Mouse (Mus musculus): ENCODE measurements around the gene Gm20403. TPM values are rescaled to one million over a fixed set of nuclear protein-coding genes. Genes with fewer than 3 reads are reported as not detected.
"Not testable (repeated sequence)": the region's sequence is repeated elsewhere in the genome, so short reads cannot be mapped to it uniquely, and the experiment has no call there.

The Gm20403 gene
- polyA plus RNA-seq, 1 experiment from 2014 or later, result not detected

- Histone ChIP-seq H3K9me3 (no peaks in the 10 kb centered on the region), H3K4me3 (no peak overlapping the region), H3K36me3 (0 out of 2 replicates have a peak, but pooled peaks cover 5% of the 10 kb centered on the region), H3K4me1 (no peaks in the 10 kb centered on the region), H3K4me2 (replicated peaks) (no peak overlapping the region), H3K27ac (no peak overlapping the region), H3K27me3 (replicated peaks) (no peaks in the 10 kb centered on the region), H3K9ac (no peak overlapping the region)
- 93% methylated on average over 4 of the region's 4 CpGs for WGBS
- no peak for ATAC-seq (ENCODE audit: low FRiP score, low read depth)
Measured at GRCm38 (mm10) chr12:54956457-54956856, 29.9 kb downstream of the Gm20403 start.

- no peak for ATAC-seq (ENCODE audit: low FRiP score, low read depth)
- 86% methylated on average over 6 of the region's 6 CpGs for WGBS
Measured at GRCm38 (mm10) chr12:54946116-54946515, 40.2 kb downstream of the Gm20403 start.

GRCm38 (mm10) chr12:54942586-54943157 is 43.7 kb downstream of the Gm20403 start:
- H3K9me3 ChIP-seq; H3K4me1 ChIP-seq; H3K4me2 ChIP-seq (replicated peaks); H3K9ac ChIP-seq; H3K27me3 ChIP-seq (replicated peaks); ATAC-seq (ENCODE audit: low FRiP score, low read depth); H3K4me3 ChIP-seq; H3K27ac ChIP-seq: not testable (repeated sequence)
- whole genome bisulfite sequencing, result 90% methylated on average over 6 of the region's 6 CpGs
- H3K36me3 ChIP-seq, result peaks cover 23% of the 10 kb centered on the region

More at GRCm38 (mm10) chr12:54946116-54946515, 40.2 kb downstream of the Gm20403 start:
- Histone ChIP-seq H3K9me3 (no peaks in the 10 kb centered on the region), H3K4me1 (no peaks in the 10 kb centered on the region), H3K9ac (no peak overlapping the region), H3K4me3 (no peak overlapping the region), H3K4me2 (replicated peaks) (no peak overlapping the region), H3K36me3 (peaks cover under 1% of the 10 kb centered on the region; the same call in 1 of the 2 replicates), H3K27ac (no peak overlapping the region), H3K27me3 (replicated peaks) (no peaks in the 10 kb centered on the region)

- H3K4me3 ChIP-seq; H3K9me3 ChIP-seq; H3K27ac ChIP-seq; H3K27me3 ChIP-seq (replicated peaks); H3K9ac ChIP-seq; H3K4me2 ChIP-seq (replicated peaks); H3K4me1 ChIP-seq; ATAC-seq (ENCODE audit: low FRiP score, low read depth): not testable (repeated sequence)
- H3K36me3 ChIP-seq, result peaks cover 35% of the 10 kb centered on the region
- WGBS, result 96% methylated on average over 5 of the region's 5 CpGs
Measured at GRCm38 (mm10) chr12:54937581-54938343, 48.6 kb downstream of the Gm20403 start.

Other genes with a start within 250 kb of the Gm20403 start
- gene Snx6, start 190.8 kb downstream of the Gm20403 start, polyA plus RNA-seq (2016; fragmentation: Nextera tagmentation; extraction: Ambion mirVana), result 180 and 191 TPM in 2 replicates
- 307 and 337 TPM in 2 replicates for gene Cfl2, start 123.7 kb downstream of the Gm20403 start, polyA plus RNA-seq (2016; fragmentation: Nextera tagmentation; extraction: Ambion mirVana)
- gene Baz1a, start 27.8 kb upstream of the Gm20403 start, polyA plus RNA-seq (2016; fragmentation: Nextera tagmentation; extraction: Ambion mirVana), result 28.6 and 33.5 TPM in 2 replicates
- 32.5 and 34.2 TPM in 2 replicates for gene 2700097O09Rik, start 93.6 kb upstream of the Gm20403 start, polyA plus RNA-seq (2016; fragmentation: Nextera tagmentation; extraction: Ambion mirVana)
- 157 and 175 TPM in 2 replicates for gene Srp54a, start 93.7 kb upstream of the Gm20403 start, polyA plus RNA-seq (2016; fragmentation: Nextera tagmentation; extraction: Ambion mirVana)
- 22.3 and 28.5 TPM in 2 replicates for gene Fam177a, start 137.9 kb upstream of the Gm20403 start, polyA plus RNA-seq (2016; fragmentation: Nextera tagmentation; extraction: Ambion mirVana)
- 58.2 and 65.5 TPM in 2 replicates for gene Srp54b, start 168.6 kb upstream of the Gm20403 start, polyA plus RNA-seq (2016; fragmentation: Nextera tagmentation; extraction: Ambion mirVana)
- 2.5 TPM in 1 of 2 replicates, not detected in the other for gene 1700047I17Rik2, start 213.1 kb upstream of the Gm20403 start, polyA plus RNA-seq (2016; fragmentation: Nextera tagmentation; extraction: Ambion mirVana)
- gene Srp54c, start 243.6 kb upstream of the Gm20403 start, polyA plus RNA-seq (2016; fragmentation: Nextera tagmentation; extraction: Ambion mirVana), result 70.2 and 81.4 TPM in 2 replicates